Mouse (Mus musculus): ENCODE measurements around the gene Rusc1.

DNA sequence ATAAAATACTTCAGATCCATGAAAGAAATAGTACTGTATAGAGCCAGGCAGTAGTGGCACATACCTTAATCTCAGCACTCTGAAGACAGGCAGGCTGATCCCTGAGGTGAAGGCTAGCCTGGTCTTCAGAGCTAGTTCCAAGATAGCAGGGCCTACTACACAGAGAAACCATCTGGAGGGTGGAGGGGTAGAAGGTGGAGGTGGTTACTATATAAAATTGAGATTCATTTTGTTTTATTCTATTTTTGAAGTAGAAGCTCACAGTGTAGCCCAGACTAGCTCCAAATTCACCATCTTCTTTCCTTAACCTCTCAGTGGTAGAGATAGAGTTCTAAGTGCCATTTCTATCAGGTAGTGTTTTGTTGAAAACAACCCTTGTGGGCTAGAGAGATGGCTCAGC is 25.8 kb downstream of the Rusc1 start:
- TF ChIP-seq CTCF (conservative IDR thresholded peaks at IDR 0.05; ENCODE audit: insufficient read depth, insufficient read length, low read depth, low read length) (no peak), POLR2A (IDR thresholded peaks at IDR 0.05; ENCODE audit: low read depth, low read length) (no peak)

Measured in kidney, adult 2 months (tissue).